Mouse (Mus musculus): ENCODE measurements around the gene Ugt1a9. TPM values are rescaled to one million over a fixed set of nuclear protein-coding genes. Genes with fewer than 3 reads are reported as not detected.
"Not testable (repeated sequence)": the region's sequence is repeated elsewhere in the genome, so short reads cannot be mapped to it uniquely, and the experiment has no call there.

Ugt1a9 gene
- polyA plus RNA-seq, 1 experiment from 2014 or later: not detected

GRCm38 (mm10) chr1:88143966-88144675 lies 73.5 kb downstream of the Ugt1a9 start:
- WGBS: 0% methylated on average over 5 of the region's 5 CpGs
- not testable (repeated sequence) for H3K9me3 ChIP-seq; ATAC-seq (ENCODE audit: low FRiP score); H3K9ac ChIP-seq; H3K27me3 ChIP-seq; H3K4me3 ChIP-seq; H3K27ac ChIP-seq; H3K4me1 ChIP-seq (replicated peaks); H3K4me2 ChIP-seq; H3K36me3 ChIP-seq

GRCm38 (mm10) chr1:88145278-88145677 lies 74.7 kb downstream of the Ugt1a9 start:
- H3K27me3 ChIP-seq; H3K9me3 ChIP-seq; H3K9ac ChIP-seq; H3K36me3 ChIP-seq; H3K27ac ChIP-seq; H3K4me2 ChIP-seq; H3K4me1 ChIP-seq (replicated peaks); ATAC-seq (ENCODE audit: low FRiP score); H3K4me3 ChIP-seq: not testable (repeated sequence)
- WGBS: 72% methylated on average over 2 of the region's 2 CpGs

- H3K27me3 ChIP-seq; H3K4me2 ChIP-seq; H3K9me3 ChIP-seq; H3K4me3 ChIP-seq; ATAC-seq (ENCODE audit: low FRiP score); H3K4me1 ChIP-seq (replicated peaks); H3K9ac ChIP-seq; H3K27ac ChIP-seq; H3K36me3 ChIP-seq: not testable (repeated sequence)
- 81% methylated on average over 2 of the region's 2 CpGs for WGBS
These were observed 79.5 kb downstream of the Ugt1a9 start for GRCm38 (mm10) chr1:88150133-88150532.

GRCm38 (mm10) chr1:88158430-88158829 lies 87.8 kb downstream of the Ugt1a9 start:
- Histone ChIP-seq H3K4me3 (no peak overlapping the region), H3K4me2 (no peak overlapping the region), H3K9me3 (no peaks in the 10 kb centered on the region), H3K4me1 (replicated peaks) (no peaks in the 10 kb centered on the region), H3K27ac (no peak overlapping the region), H3K36me3 (no peaks in the 10 kb centered on the region), H3K27me3 (no peaks in the 10 kb centered on the region), H3K9ac (no peak overlapping the region)
- 89% methylated on average over 2 of the region's 2 CpGs for WGBS
- no peak for ATAC-seq (ENCODE audit: low FRiP score)

- no peak within 1 kb of the TSS for H3K9ac ChIP-seq
- H3K27ac ChIP-seq: no peak within 1 kb of the TSS
- no peaks in the 10 kb centered on the region for H3K27me3 ChIP-seq
- no peaks in the 10 kb centered on the region for H3K36me3 ChIP-seq
- no peak for ATAC-seq (ENCODE audit: low FRiP score)
- H3K4me1 ChIP-seq (replicated peaks): no peaks in the 10 kb centered on the region
- no peak within 1 kb of the TSS for H3K4me3 ChIP-seq
- 84% methylated on average over 5 of the region's 5 CpGs for WGBS
- H3K9me3 ChIP-seq: no peaks in the 10 kb centered on the region
- no peak within 1 kb of the TSS for H3K4me2 ChIP-seq
These were observed 95.1 kb downstream of the Ugt1a9 start, which contains the start of gene Ugt1a5 for GRCm38 (mm10) chr1:88165711-88166110. TSS of gene Ugt1a5 (plus strand) at chr1:88166012.

GRCm38 (mm10) chr1:88172190-88172589 lies 101.6 kb downstream of the Ugt1a9 start:
- ATAC-seq (ENCODE audit: low FRiP score); H3K9me3 ChIP-seq: not testable (repeated sequence)
- WGBS: 81% methylated on average over 6 of the region's 7 CpGs

GRCm38 (mm10) chr1:88179657-88180056 lies 109.1 kb downstream of the Ugt1a9 start:
- Histone ChIP-seq H3K4me1 (replicated peaks) (no peaks in the 10 kb centered on the region), H3K27me3 (no peaks in the 10 kb centered on the region), H3K4me3 (no peak overlapping the region), H3K36me3 (no peaks in the 10 kb centered on the region), H3K9ac (no peak overlapping the region), H3K27ac (no peak overlapping the region), H3K9me3 (peaks cover 17% of the 10 kb centered on the region; the same call in 1 of the 2 replicates), H3K4me2 (no peak overlapping the region)
- 90% methylated on average over 1 of the region's 1 CpGs for WGBS
- ATAC-seq (ENCODE audit: low FRiP score): no peak

More at GRCm38 (mm10) chr1:88172190-88172589, 101.6 kb downstream of the Ugt1a9 start:
- H3K9ac ChIP-seq; H3K27ac ChIP-seq; H3K4me3 ChIP-seq; H3K4me1 ChIP-seq (replicated peaks); H3K36me3 ChIP-seq; H3K27me3 ChIP-seq; H3K4me2 ChIP-seq: not testable (repeated sequence)

- H3K9ac ChIP-seq: no peak overlapping the region
- WGBS: 90% methylated on average over 5 of the region's 5 CpGs
- no peak for ATAC-seq (ENCODE audit: low FRiP score)
These were observed 115.8 kb downstream of the Ugt1a9 start for GRCm38 (mm10) chr1:88186325-88186935.

GRCm38 (mm10) chr1:88192136-88192535 lies 121.5 kb downstream of the Ugt1a9 start:
- whole genome bisulfite sequencing: 69% methylated on average over 3 of the region's 3 CpGs
- H3K4me3 ChIP-seq: no peak overlapping the region
- no peak for ATAC-seq (ENCODE audit: low FRiP score)

More at GRCm38 (mm10) chr1:88186325-88186935, 115.8 kb downstream of the Ugt1a9 start:
- no peak overlapping the region for H3K27ac ChIP-seq
- no peak overlapping the region for H3K4me3 ChIP-seq
- H3K36me3 ChIP-seq: no peaks in the 10 kb centered on the region
- no peaks in the 10 kb centered on the region for H3K27me3 ChIP-seq
- no peaks in the 10 kb centered on the region for H3K4me1 ChIP-seq (replicated peaks)
- no peaks in the 10 kb centered on the region for H3K9me3 ChIP-seq
- H3K4me2 ChIP-seq: no peak overlapping the region

GRCm38 (mm10) chr1:88195687-88196086 lies 125.1 kb downstream of the Ugt1a9 start:
- no peak overlapping the region for H3K4me2 ChIP-seq
- H3K27me3 ChIP-seq: no peaks in the 10 kb centered on the region
- no peaks in the 10 kb centered on the region for H3K9me3 ChIP-seq
- WGBS: 81% methylated on average over 1 of the region's 1 CpGs
- H3K9ac ChIP-seq: no peak overlapping the region
- H3K36me3 ChIP-seq: no peaks in the 10 kb centered on the region
- no peak overlapping the region for H3K27ac ChIP-seq
- H3K4me3 ChIP-seq: no peak overlapping the region
- no peaks in the 10 kb centered on the region for H3K4me1 ChIP-seq (replicated peaks)
- ATAC-seq (ENCODE audit: low FRiP score): no peak

More at GRCm38 (mm10) chr1:88192136-88192535, 121.5 kb downstream of the Ugt1a9 start:
- Histone ChIP-seq H3K36me3 (no peaks in the 10 kb centered on the region), H3K9ac (no peak overlapping the region), H3K4me2 (no peak overlapping the region), H3K27ac (no peak overlapping the region), H3K9me3 (no peaks in the 10 kb centered on the region), H3K4me1 (replicated peaks) (no peaks in the 10 kb centered on the region), H3K27me3 (no peaks in the 10 kb centered on the region)

- Histone ChIP-seq H3K27ac (no peak overlapping the region), H3K4me2 (no peak overlapping the region), H3K27me3 (no peaks in the 10 kb centered on the region), H3K4me1 (replicated peaks) (no peaks in the 10 kb centered on the region), H3K4me3 (no peak overlapping the region), H3K36me3 (no peaks in the 10 kb centered on the region), H3K9me3 (no peaks in the 10 kb centered on the region), H3K9ac (no peak overlapping the region)
- ATAC-seq (ENCODE audit: low FRiP score): no peak
- WGBS: 81% methylated on average over 3 of the region's 3 CpGs
These were observed 126.8 kb downstream of the Ugt1a9 start for GRCm38 (mm10) chr1:88197443-88197842.

GRCm38 (mm10) chr1:88199996-88200395 lies 129.4 kb downstream of the Ugt1a9 start:
- Histone ChIP-seq H3K27me3 (no peaks in the 10 kb centered on the region), H3K4me2 (no peak overlapping the region), H3K4me1 (replicated peaks) (peaks cover 1% of the 10 kb centered on the region), H3K4me3 (no peak overlapping the region), H3K27ac (no peak overlapping the region), H3K9ac (no peak overlapping the region), H3K36me3 (0 out of 2 replicates have a peak, but pooled peaks cover 8% of the 10 kb centered on the region), H3K9me3 (peaks cover 7% of the 10 kb centered on the region; the same call in 1 of the 2 replicates)
- 75% methylated on average over 2 of the region's 2 CpGs for WGBS
- ATAC-seq (ENCODE audit: low FRiP score): no peak

- ATAC-seq (ENCODE audit: low FRiP score): no peak
- H3K27ac ChIP-seq: no peak within 1 kb of the TSS
- no peak within 1 kb of the TSS for H3K4me2 ChIP-seq
- no peak within 1 kb of the TSS for H3K9ac ChIP-seq
- H3K9me3 ChIP-seq: peaks cover 7% of the 10 kb centered on the region; the same call in 1 of the 2 replicates
- H3K4me3 ChIP-seq: no peak within 1 kb of the TSS
- 0 out of 2 replicates have a peak, but pooled peaks cover 8% of the 10 kb centered on the region for H3K36me3 ChIP-seq
- H3K27me3 ChIP-seq: no peaks in the 10 kb centered on the region
- peaks cover 6% of the 10 kb centered on the region for H3K4me1 ChIP-seq (replicated peaks)
- 83% methylated on average over 7 of the region's 7 CpGs for WGBS
These were observed 129.9 kb downstream of the Ugt1a9 start, which contains the start of gene Ugt1a2 for GRCm38 (mm10) chr1:88200456-88200855. TSS of gene Ugt1a2 (plus strand) at chr1:88200601.

Measured in hindbrain, embryonic 13.5 days (tissue).